ENCODE assay signal across 9 mouse cellular contexts in genomic region chr1:55085781-55086366, GRCm38 (mm10). TPM values are rescaled to one million over a fixed set of nuclear protein-coding genes. Genes with fewer than 3 reads are reported as not detected.
DNase-seq lines count a peak whose midpoint lies in the region; ATAC-seq and TF ChIP-seq lines count a peak whose summit lies in the region.
"Had no signal": no experiment of that assay in that cellular context is flagged by ENCODE, and none has a peak within 500 bp of the region (broad histone marks: within the 10 kb centered on the region; RNA-seq: fewer than 3 reads in every experiment).

No protein-coding gene starts in this region.

- no peak for TF ChIP-seq EP300 in heart, postnatal 0 days (IDR thresholded peaks at IDR 0.05; ENCODE audit: low read depth)
- TF ChIP-seq EP300 in liver, postnatal 0 days (IDR thresholded peaks at IDR 0.05; ENCODE audit: low read depth), result no peak

- DNase-seq in 416B (ENCODE audit: low read depth), result peak; percentile 27
- no peak for DNase-seq in heart, postnatal 0 days (ENCODE audit: low spot score)
- DNase-seq in liver, postnatal 0 days, result no peak
- no peak for DNase-seq in cerebellum, adult 2 months
- no peak for DNase-seq in layer of hippocampus, postnatal 10 days (ENCODE audit: low spot score in 2 of 2)
- no peak for DNase-seq in layer of hippocampus, postnatal 25 days (ENCODE audit: extremely low spot score in 1 of 2, low spot score in 1 of 2)
- DNase-seq: kidney, postnatal 36 days had no signal

- H3K27ac ChIP-seq in heart, postnatal 0 days (ENCODE audit: low read depth), result peak overlapping the region; percentile 5; the same call in 1 of the 2 replicates
- peak overlapping the region; percentile 98; the same call in 1 of the 2 replicates for H3K27ac ChIP-seq in liver, postnatal 0 days (ENCODE audit: low read depth)
- no peak overlapping the region for H3K27ac ChIP-seq in cerebellum, adult 2 months (ENCODE audit: insufficient read depth, low read length)

- peak overlapping the region; percentile 95 for H3K4me3 ChIP-seq in erythroblast, embryonic 14.5 days (replicated peaks)
- H3K4me3 ChIP-seq in heart, postnatal 0 days (ENCODE audit: low read depth, low read length), result peak overlapping the region; percentile 94
- peak overlapping the region; percentile 92 for H3K4me3 ChIP-seq in liver, postnatal 0 days (ENCODE audit: low read depth, low read length)
- H3K4me3 ChIP-seq in cerebellum, adult 2 months (replicated peaks; ENCODE audit: insufficient read depth, low read depth, low read length), result no peak overlapping the region

- H3K4me1 ChIP-seq in erythroblast, embryonic 14.5 days (ENCODE audit: control insufficient read depth), result peaks cover 62% of the 10 kb centered on the region
- H3K4me1 ChIP-seq in heart, postnatal 0 days (ENCODE audit: control insufficient read depth, insufficient read depth), result peaks cover 28% of the 10 kb centered on the region
- peaks cover 35% of the 10 kb centered on the region for H3K4me1 ChIP-seq in liver, postnatal 0 days (ENCODE audit: insufficient read depth)
- peaks cover 5% of the 10 kb centered on the region for H3K4me1 ChIP-seq in cerebellum, adult 2 months (ENCODE audit: control insufficient read depth, insufficient read depth, low read length)

- H3K27me3 ChIP-seq in erythroblast, embryonic 14.5 days (ENCODE audit: control insufficient read depth), result no peaks in the 10 kb centered on the region
- H3K27me3 ChIP-seq in heart, postnatal 0 days (ENCODE audit: control insufficient read depth, insufficient read depth, low read length), result no peaks in the 10 kb centered on the region
- H3K27me3 ChIP-seq in liver, postnatal 0 days (ENCODE audit: insufficient read depth, low read length), result no peaks in the 10 kb centered on the region
- H3K27me3 ChIP-seq in cerebellum, adult 2 months (ENCODE audit: control insufficient read depth, insufficient read depth, low read length), result no peaks in the 10 kb centered on the region

- no peaks in the 10 kb centered on the region for H3K9me3 ChIP-seq in erythroblast, embryonic 14.5 days (ENCODE audit: control insufficient read depth, low read length)
- H3K9me3 ChIP-seq in heart, postnatal 0 days (replicated peaks; ENCODE audit: control insufficient read depth, low read length), result no peaks in the 10 kb centered on the region
- H3K9me3 ChIP-seq in liver, postnatal 0 days (ENCODE audit: low read length), result peaks cover 4% of the 10 kb centered on the region; the same call in 1 of the 2 replicates

- ATAC-seq in erythroblast, adult 5-6 weeks (replicated peaks; ENCODE audit: low FRiP score, poor library complexity, severe bottlenecking), result no peak
- no peak for ATAC-seq in heart, postnatal 0 days (ENCODE audit: insufficient read depth, low read depth)
- ATAC-seq in liver, postnatal 0 days, result no peak

- TF ChIP-seq POLR2A in cerebellum, adult 2 months (IDR thresholded peaks at IDR 0.05; ENCODE audit: borderline replicate concordance, insufficient read depth, low read length), result no peak

- no peak for TF ChIP-seq CTCF in heart, postnatal 0 days (IDR thresholded peaks at IDR 0.05; ENCODE audit: low read depth)
- 0 out of 2 replicates have a peak, but pooled peaks have one; percentile 13 for TF ChIP-seq CTCF in liver, postnatal 0 days (IDR thresholded peaks at IDR 0.05; ENCODE audit: low read depth)
- TF ChIP-seq CTCF in cerebellum, adult 2 months (IDR thresholded peaks at IDR 0.05; ENCODE audit: borderline replicate concordance, insufficient read depth, low read depth, low read length), result no peak

- H3K36me3 ChIP-seq in erythroblast, embryonic 14.5 days (ENCODE audit: control insufficient read depth), result peaks cover 53% of the 10 kb centered on the region
- H3K36me3 ChIP-seq in heart, postnatal 0 days (replicated peaks; ENCODE audit: control insufficient read depth, insufficient read depth, low read length), result peaks cover 40% of the 10 kb centered on the region
- H3K36me3 ChIP-seq in liver, postnatal 0 days (replicated peaks; ENCODE audit: insufficient read depth, low read length), result peaks cover 32% of the 10 kb centered on the region

- H3K9ac ChIP-seq in heart, postnatal 0 days (replicated peaks; ENCODE audit: low read depth, low read length), result no peak overlapping the region
- H3K9ac ChIP-seq in liver, postnatal 0 days (replicated peaks), result peak overlapping the region; percentile 87

- 44% methylated on average over 7 of the region's 7 CpGs for WGBS in heart, postnatal 0 days
- 35% methylated on average over 7 of the region's 7 CpGs for WGBS in liver, postnatal 0 days (ENCODE audit: insufficient replicate concordance)
- 55% methylated on average over 7 of the region's 7 CpGs for WGBS in cerebellum, adult 2 months

- H3K4me2 ChIP-seq in heart, postnatal 0 days (ENCODE audit: low read depth, low read length), result peak overlapping the region; percentile 84
- H3K4me2 ChIP-seq in liver, postnatal 0 days (ENCODE audit: low read depth, low read length), result peak overlapping the region; percentile 94

RNA-seq across cellular contexts. Expression of gene Hspe1, which starts 2.1 kb away (rescaled TPM):
- polyA plus RNA-seq in erythroblast, embryonic 14.5 days (2012), result 8.0 and 8.4 TPM in 2 replicates
- total RNA-seq in erythroblast, adult 5-6 weeks (2015; ENCODE audit: low replicate concordance), result 62.9 and 95.7 TPM in 2 replicates
- 41.5 and 52.0 TPM in 2 replicates for total RNA-seq in erythroblast, adult 5-6 weeks (2017; ENCODE audit: low replicate concordance)
- 89.3 and 108 TPM in 2 replicates for total RNA-seq in heart, postnatal 0 days (2014; rRNA removed; ENCODE audit: low replicate concordance)
- 350 and 362 TPM in 2 replicates for polyA plus RNA-seq in heart, postnatal 0 days (2015; fragmentation: Nextera tagmentation; extraction: Ambion mirVana)
- 513 and 558 TPM in 2 replicates for polyA plus RNA-seq in liver, postnatal 0 days (2015; fragmentation: Nextera tagmentation; extraction: Ambion mirVana)
- polyA plus RNA-seq in cerebellum, adult 2 months (2012; rRNA removed), result 156 and 173 TPM in 2 replicates
- total RNA-seq in layer of hippocampus, postnatal 10 days (2021), result 100 to 1,000 TPM; 103 to 106 TPM
- 10 to 100 TPM; 94.6 to 99.5 TPM for total RNA-seq in layer of hippocampus, postnatal 25 days (2021)

RNA-seq across cellular contexts. Expression of gene Hspd1, which starts 2.2 kb away (rescaled TPM):
- 1.9 and 2.1 TPM in 2 replicates for polyA plus RNA-seq in erythroblast, embryonic 14.5 days (2012)
- 55.1 and 56.2 TPM in 2 replicates for total RNA-seq in erythroblast, adult 5-6 weeks (2015; ENCODE audit: low replicate concordance)
- 56.1 and 87.5 TPM in 2 replicates for total RNA-seq in erythroblast, adult 5-6 weeks (2017; ENCODE audit: low replicate concordance)
- 114 and 139 TPM in 2 replicates for total RNA-seq in heart, postnatal 0 days (2014; rRNA removed; ENCODE audit: low replicate concordance)
- polyA plus RNA-seq in heart, postnatal 0 days (2015; fragmentation: Nextera tagmentation; extraction: Ambion mirVana), result 394 and 397 TPM in 2 replicates
- 288 and 295 TPM in 2 replicates for polyA plus RNA-seq in liver, postnatal 0 days (2015; fragmentation: Nextera tagmentation; extraction: Ambion mirVana)
- polyA plus RNA-seq in cerebellum, adult 2 months (2012; rRNA removed), result 116 and 118 TPM in 2 replicates
- 100 to 1,000 TPM; 214 to 215 TPM for total RNA-seq in layer of hippocampus, postnatal 10 days (2021)
- total RNA-seq in layer of hippocampus, postnatal 25 days (2021), result 100 to 1,000 TPM; 166 to 180 TPM

RNA-seq across cellular contexts. Expression of gene Coq10b, which starts 33.3 kb away (rescaled TPM):
- polyA plus RNA-seq in erythroblast, embryonic 14.5 days (2012), result 1.0 and 1.5 TPM in 2 replicates
- total RNA-seq in erythroblast, adult 5-6 weeks (2015; ENCODE audit: low replicate concordance), result 16.3 and 27.3 TPM in 2 replicates
- total RNA-seq in erythroblast, adult 5-6 weeks (2017; ENCODE audit: low replicate concordance), result 24.2 and 35.4 TPM in 2 replicates
- 11.5 and 12.1 TPM in 2 replicates for total RNA-seq in heart, postnatal 0 days (2014; rRNA removed; ENCODE audit: low replicate concordance)
- polyA plus RNA-seq in heart, postnatal 0 days (2015; fragmentation: Nextera tagmentation; extraction: Ambion mirVana), result 28.9 and 32.2 TPM in 2 replicates
- 20.6 and 24.4 TPM in 2 replicates for polyA plus RNA-seq in liver, postnatal 0 days (2015; fragmentation: Nextera tagmentation; extraction: Ambion mirVana)
- polyA plus RNA-seq in cerebellum, adult 2 months (2012; rRNA removed), result 27.5 and 30.8 TPM in 2 replicates
- 10 to 100 TPM; 19.8 to 22.8 TPM for total RNA-seq in layer of hippocampus, postnatal 10 days (2021)
- 10 to 100 TPM; 17.9 to 19.7 TPM for total RNA-seq in layer of hippocampus, postnatal 25 days (2021)

RNA-seq across cellular contexts. Expression of gene Mob4, which starts 45.2 kb away (rescaled TPM):
- 0.29 and 0.73 TPM in 2 replicates for polyA plus RNA-seq in erythroblast, embryonic 14.5 days (2012)
- total RNA-seq in erythroblast, adult 5-6 weeks (2015; ENCODE audit: low replicate concordance), result 19.4 and 28.6 TPM in 2 replicates
- 27.2 and 40.0 TPM in 2 replicates for total RNA-seq in erythroblast, adult 5-6 weeks (2017; ENCODE audit: low replicate concordance)
- 35.5 and 59.2 TPM in 2 replicates for total RNA-seq in heart, postnatal 0 days (2014; rRNA removed; ENCODE audit: low replicate concordance)
- 98.1 and 105 TPM in 2 replicates for polyA plus RNA-seq in heart, postnatal 0 days (2015; fragmentation: Nextera tagmentation; extraction: Ambion mirVana)
- 40.1 and 42.2 TPM in 2 replicates for polyA plus RNA-seq in liver, postnatal 0 days (2015; fragmentation: Nextera tagmentation; extraction: Ambion mirVana)
- 48.0 and 48.8 TPM in 2 replicates for polyA plus RNA-seq in cerebellum, adult 2 months (2012; rRNA removed)
- total RNA-seq in layer of hippocampus, postnatal 10 days (2021), result 10 to 100 TPM; 64.7 to 79.4 TPM
- 10 to 100 TPM; 57.1 to 57.5 TPM for total RNA-seq in layer of hippocampus, postnatal 25 days (2021)

RNA-seq across cellular contexts. Expression of gene Sf3b1, which starts 58.6 kb away (rescaled TPM):
- polyA plus RNA-seq in erythroblast, embryonic 14.5 days (2012), result 1.3 and 1.5 TPM in 2 replicates
- total RNA-seq in erythroblast, adult 5-6 weeks (2015; ENCODE audit: low replicate concordance), result 151 and 155 TPM in 2 replicates
- total RNA-seq in erythroblast, adult 5-6 weeks (2017; ENCODE audit: low replicate concordance), result 196 and 224 TPM in 2 replicates
- total RNA-seq in heart, postnatal 0 days (2014; rRNA removed; ENCODE audit: low replicate concordance), result 118 and 119 TPM in 2 replicates
- polyA plus RNA-seq in heart, postnatal 0 days (2015; fragmentation: Nextera tagmentation; extraction: Ambion mirVana), result 172 and 173 TPM in 2 replicates
- polyA plus RNA-seq in liver, postnatal 0 days (2015; fragmentation: Nextera tagmentation; extraction: Ambion mirVana), result 101 and 117 TPM in 2 replicates
- 161 and 168 TPM in 2 replicates for polyA plus RNA-seq in cerebellum, adult 2 months (2012; rRNA removed)
- 100 to 1,000 TPM; 168 to 180 TPM for total RNA-seq in layer of hippocampus, postnatal 10 days (2021)
- 100 to 1,000 TPM; 142 to 171 TPM for total RNA-seq in layer of hippocampus, postnatal 25 days (2021)
